Mouse (Mus musculus) ES-E14 (cell line): Measurements from ENCODE around the gene Msh2. TPM values are rescaled to one million over a fixed set of nuclear protein-coding genes. Genes with fewer than 3 reads are reported as not detected.
"Not testable (repeated sequence)": the region's sequence is repeated elsewhere in the genome, so short reads cannot be mapped to it uniquely, and the experiment has no call there.

Experiments used
- DNase-seq: peaks from one replicate; pipeline ENCODE4 v3.0.0-alpha.2; 2013; ENCODE audit warnings: low read depth, low spot score
- H3K27ac ChIP-seq: 2 replicates; pipeline ENCODE4 v1.5.1; 2012; ENCODE audit warnings: low read depth, mild to moderate bottlenecking, low read length, moderate library complexity, mixed read lengths; ENCODE audit not compliant: poor library complexity, insufficient read depth, severe bottlenecking
- H3K36me3 ChIP-seq: 2 replicates; pipeline ENCODE4 v1.6.1; 2012; ENCODE audit warnings: mild to moderate bottlenecking, low read length, moderate library complexity, mixed read lengths; ENCODE audit not compliant: control insufficient read depth, poor library complexity, insufficient read depth, severe bottlenecking
- H3K4me1 ChIP-seq, 2 experiments: fragments of 150-350 bp in 1 of 2; sonication (generic) in 1 of 2; 2 replicates each; pipeline ENCODE4 v1.6.1; 2012; ENCODE audit warnings: low read length in 2 of 2, mild to moderate bottlenecking in 1 of 2, mixed read lengths in 1 of 2; ENCODE audit not compliant: control insufficient read depth in 2 of 2, insufficient read depth in 2 of 2, poor library complexity in 1 of 2
- H3K4me3 ChIP-seq, 2 experiments: fragments of 150-350 bp in 1 of 2; sonication (generic) in 1 of 2; 2 replicates each; pipeline ENCODE4 v1.5.1; 2012; ENCODE audit warnings: low read length in 2 of 2, low read depth in 1 of 2, mild to moderate bottlenecking in 1 of 2, mixed read lengths in 1 of 2; ENCODE audit not compliant: insufficient read depth in 1 of 2, poor library complexity in 1 of 2, severe bottlenecking in 1 of 2
- H3K9ac ChIP-seq: 2 replicates; pipeline ENCODE4 v1.6.1; 2012; ENCODE audit warnings: low read depth, mild to moderate bottlenecking, low read length, mixed read lengths; ENCODE audit not compliant: poor library complexity, insufficient read depth, severe bottlenecking
- H3K9me3 ChIP-seq: fragments of 150-350 bp; sonication (generic); 2 replicates; pipeline ENCODE4 v1.6.1; 2012; ENCODE audit warnings: low read depth, mild to moderate bottlenecking, low read length; ENCODE audit not compliant: control insufficient read depth, insufficient read depth
- CHD2 ChIP-seq: IDR thresholded peaks from 2 replicates; pipeline ENCODE4 v1.6.1; 2014; ENCODE audit warnings: mild to moderate bottlenecking, low read depth, low read length, inconsistent platforms
- HCFC1 ChIP-seq: IDR thresholded peaks from 2 replicates; pipeline ENCODE4 v1.6.1; 2012; ENCODE audit warnings: low read length, inconsistent platforms, borderline replicate concordance; ENCODE audit not compliant: insufficient read depth
- MAFK ChIP-seq: IDR thresholded peaks from 2 replicates; pipeline ENCODE4 v1.6.1; 2014; ENCODE audit warnings: mild to moderate bottlenecking, low read depth, low read length, inconsistent platforms; ENCODE audit not compliant: insufficient read depth
- ZC3H11A ChIP-seq: IDR thresholded peaks from 2 replicates; pipeline ENCODE4 v1.6.1; 2012; ENCODE audit warnings: low read depth, mild to moderate bottlenecking, inconsistent platforms, low read length, borderline replicate concordance
- ZNF384 ChIP-seq: IDR thresholded peaks from 2 replicates; pipeline ENCODE4 v1.6.1; 2012; ENCODE audit warnings: low read depth, low read length, inconsistent platforms
- in situ Hi-C, 2 experiments: fragments of 600-800 bp; cut with MboI; formaldehyde crosslinking; loops; one replicate each; pipeline ENCODE4 v1.15.1; 2025; ENCODE audit warnings: low sequenced_read_pairs in 2 of 2, inconsistent platforms in 1 of 2; ENCODE audit not compliant: unreplicated experiment in 2 of 2
- total RNA-seq: library from RNA; depleted of rRNA; stranded (reverse); fragments of 300-350 nt; gene quantifications from 2 replicates; pipeline ENCODE4 v1.2.3, GENCODE M21; 2012

The Msh2 gene
- total RNA-seq, 1 experiment, result 120 TPM

- TF ChIP-seq MAFK (no peak), ZNF384 (0 out of 2 replicates have a peak, but pooled peaks have one; percentile 23)
- H3K27ac ChIP-seq, result peak overlapping the region; percentile 82
- H3K9me3 ChIP-seq, result no peaks in the 10 kb centered on the region
- peaks cover 8% of the 10 kb centered on the region; the same call in 1 of the 2 replicates for H3K36me3 ChIP-seq
- peak overlapping the region; percentile 87 to 94 for H3K4me3 ChIP-seq
- peaks cover 2 to 4% of the 10 kb centered on the region in 2 experiments; a peak in 1 of 4 replicates for H3K4me1 ChIP-seq
- no peak for DNase-seq
- in situ Hi-C loops, result no loop called here
- peak overlapping the region; percentile 93 for H3K9ac ChIP-seq
Measured at GRCm38 (mm10) chr17:87672677-87673286, 652 bp downstream of the Msh2 start.

- DNase-seq, H3K4me3 ChIP-seq, in situ Hi-C loops, H3K4me1 ChIP-seq, H3K9me3 ChIP-seq, H3K9ac ChIP-seq: not testable (repeated sequence)
- Histone ChIP-seq H3K36me3 (peaks cover 31% of the 10 kb centered on the region), H3K27ac (peak overlapping the region; percentile 66; the same call in 1 of the 2 replicates)
Measured at GRCm38 (mm10) chr17:87676916-87677474, 4.9 kb downstream of the Msh2 start.

GRCm38 (mm10) chr17:87677656-87678055 is 5.5 kb downstream of the Msh2 start:
- H3K4me3 ChIP-seq, result no peak overlapping the region
- no peak for TF ChIP-seq HCFC1
- no peak for TF ChIP-seq ZNF384
- no peak for TF ChIP-seq ZC3H11A
- TF ChIP-seq CHD2, result no peak; the same call in 1 of the 2 replicates
- no peak for TF ChIP-seq MAFK
- H3K4me1 ChIP-seq, result peaks cover 2% of the 10 kb centered on the region in 2 experiments; a peak in 2 of 4 replicates
- H3K9me3 ChIP-seq, result no peaks in the 10 kb centered on the region
- H3K9ac ChIP-seq, result no peak overlapping the region
- peaks cover 38% of the 10 kb centered on the region for H3K36me3 ChIP-seq
- in situ Hi-C loops, result no loop called here
- peak; percentile 54 for DNase-seq
- peak overlapping the region; percentile 72 for H3K27ac ChIP-seq

- H3K9ac ChIP-seq, result no peak overlapping the region
Measured at GRCm38 (mm10) chr17:87689217-87689616, 17.1 kb downstream of the Msh2 start.

GRCm38 (mm10) chr17:87691958-87692357 is 19.8 kb downstream of the Msh2 start:
- Histone ChIP-seq H3K9me3 (no peaks in the 10 kb centered on the region), H3K9ac (no peak overlapping the region), H3K36me3 (peaks cover 51% of the 10 kb centered on the region), H3K4me3 (no peak overlapping the region), H3K4me1 (peaks cover 4 to 12% of the 10 kb centered on the region in 2 experiments; a peak in 2 of 4 replicates), H3K27ac (no peak overlapping the region)
- TF ChIP-seq ZC3H11A (peak; percentile 25; the same call in 1 of the 2 replicates), CHD2 (no peak), HCFC1 (no peak), MAFK (no peak), ZNF384 (no peak)
- in situ Hi-C loops, result no loop called here
- DNase-seq, result peak; percentile 51

More at GRCm38 (mm10) chr17:87689217-87689616, 17.1 kb downstream of the Msh2 start:
- H3K36me3 ChIP-seq, result peaks cover 55% of the 10 kb centered on the region
- H3K9me3 ChIP-seq, result no peaks in the 10 kb centered on the region
- no peak overlapping the region for H3K4me3 ChIP-seq
- H3K27ac ChIP-seq, result no peak overlapping the region
- TF ChIP-seq MAFK (no peak), HCFC1 (no peak), ZC3H11A (no peak), CHD2 (no peak), ZNF384 (no peak)
- in situ Hi-C loops, result no loop called here
- H3K4me1 ChIP-seq, result 0 out of 4 replicates have a peak, but pooled peaks cover 0 to 2% of the 10 kb centered on the region in 2 experiments
- DNase-seq, result no peak
